Mouse (Mus musculus) intestine, embryonic 15.5 days (tissue): ENCODE measurements around the gene Zbtb32. TPM values are rescaled to one million over a fixed set of nuclear protein-coding genes. Genes with fewer than 3 reads are reported as not detected.

Experiments used
- ATAC-seq: fragments of 200-750 bp; cut with Nextera tagmentation; 2 replicates; pipeline ENCODE4 v1.8.0; 2017; ENCODE audit warnings: moderate TSS enrichment, moderate library complexity
- H3K27ac ChIP-seq: fragments of 300-500 bp; sonication (generic); 2 replicates; pipeline ENCODE4 v1.5.1; 2015; ENCODE audit warnings: mild to moderate bottlenecking, inconsistent platforms
- H3K27me3 ChIP-seq: fragments of 300-500 bp; sonication (generic); replicated peaks from 2 replicates; pipeline ENCODE4 v1.6.1; 2015; ENCODE audit warnings: inconsistent platforms
- H3K36me3 ChIP-seq: fragments of 300-500 bp; sonication (generic); 2 replicates; pipeline ENCODE4 v1.6.1; 2015; ENCODE audit warnings: inconsistent platforms
- H3K4me1 ChIP-seq: fragments of 300-500 bp; sonication (generic); replicated peaks from 2 replicates; pipeline ENCODE4 v1.6.1; 2015; ENCODE audit warnings: inconsistent platforms
- H3K4me2 ChIP-seq: fragments of 300-500 bp; sonication (generic); replicated peaks from 2 replicates; pipeline ENCODE4 v1.6.1; 2015; ENCODE audit warnings: mild to moderate bottlenecking, inconsistent platforms
- H3K4me3 ChIP-seq: fragments of 300-500 bp; sonication (generic); replicated peaks from 2 replicates; pipeline ENCODE4 v1.5.1; 2015; ENCODE audit warnings: inconsistent platforms
- H3K9ac ChIP-seq: fragments of 300-500 bp; sonication (generic); 2 replicates; pipeline ENCODE4 v1.6.1; 2015; ENCODE audit warnings: inconsistent platforms
- H3K9me3 ChIP-seq: fragments of 300-500 bp; sonication (generic); 2 replicates; pipeline ENCODE4 v1.6.1; 2016; ENCODE audit warnings: inconsistent platforms
- WGBS: fragments of 180-500 bp; shearing (Covaris S2); methylation state at CpG from one replicate; pipeline ENCODE4 v1.1.7; 2015; 5-methylcytosine and 5-hydroxymethylcytosine counted together
- polyA plus RNA-seq: library from polyadenylated mRNA; unstranded; fragments of >200 nt; fragmentation: Nextera tagmentation; extraction: Ambion mirVana; gene quantifications from 2 replicates; pipeline ENCODE4 v1.2.1, GENCODE M21; 2015

The Zbtb32 gene
- polyA plus RNA-seq, 1 experiment from 2014 or later = 0.87 TPM

GRCm38 (mm10) chr7:30614454-30614853 lies 15.7 kb upstream of the Zbtb32 start:
- H3K4me1 ChIP-seq = peaks cover 12% of the 10 kb centered on the region; the same call in 1 of the 2 replicates
- no peak; the same call in 1 of the 2 replicates for ATAC-seq
- no peak overlapping the region for H3K4me2 ChIP-seq
- H3K27me3 ChIP-seq = no peaks in the 10 kb centered on the region
- H3K4me3 ChIP-seq = no peak overlapping the region
- peaks cover 21% of the 10 kb centered on the region for H3K36me3 ChIP-seq
- H3K9ac ChIP-seq = no peak overlapping the region
- H3K9me3 ChIP-seq = no peaks in the 10 kb centered on the region
- no peak overlapping the region for H3K27ac ChIP-seq
- WGBS = 75% methylated on average over 2 of the region's 2 CpGs

GRCm38 (mm10) chr7:30613529-30614112 lies 14.9 kb upstream of the Zbtb32 start:
- Histone ChIP-seq H3K36me3 (peaks cover 15% of the 10 kb centered on the region), H3K9ac (no peak overlapping the region), H3K27ac (no peak overlapping the region), H3K4me1 (peaks cover 12% of the 10 kb centered on the region), H3K27me3 (no peaks in the 10 kb centered on the region), H3K9me3 (no peaks in the 10 kb centered on the region), H3K4me2 (0 out of 2 replicates have a peak overlapping the region, but pooled peaks have one; percentile 30), H3K4me3 (no peak overlapping the region)
- peak; percentile 54 for ATAC-seq
- WGBS = 21% methylated on average over 14 of the region's 14 CpGs

GRCm38 (mm10) chr7:30612654-30613402 lies 14.1 kb upstream of the Zbtb32 start, which contains the start of gene Upk1a:
Gene Upk1a (minus strand): TSS chr7:30612847.
- H3K27ac ChIP-seq = peak within 1 kb of the TSS; percentile 23; the same call in 1 of the 2 replicates
- ATAC-seq = peak; percentile 48
- H3K4me3 ChIP-seq = no peak within 1 kb of the TSS
- H3K9ac ChIP-seq = no peak within 1 kb of the TSS
- H3K9me3 ChIP-seq = no peaks in the 10 kb centered on the region
- H3K4me2 ChIP-seq = peak within 1 kb of the TSS; percentile 30
- H3K27me3 ChIP-seq = no peaks in the 10 kb centered on the region
- 47% methylated on average over 8 of the region's 8 CpGs for WGBS
- H3K4me1 ChIP-seq = peaks cover 18% of the 10 kb centered on the region
- peaks cover 15% of the 10 kb centered on the region for H3K36me3 ChIP-seq

- Histone ChIP-seq H3K4me3 (no peak overlapping the region), H3K9ac (no peak overlapping the region), H3K27ac (peak overlapping the region; percentile 13; the same call in 1 of the 2 replicates), H3K4me2 (no peak overlapping the region), H3K36me3 (no peaks in the 10 kb centered on the region), H3K27me3 (no peaks in the 10 kb centered on the region), H3K9me3 (no peaks in the 10 kb centered on the region), H3K4me1 (peaks cover 20% of the 10 kb centered on the region)
- ATAC-seq = peak; percentile 44
- WGBS = 45% methylated on average over 7 of the region's 7 CpGs
Observed at GRCm38 (mm10) chr7:30610043-30610442, 11.3 kb upstream of the Zbtb32 start.

DNA sequence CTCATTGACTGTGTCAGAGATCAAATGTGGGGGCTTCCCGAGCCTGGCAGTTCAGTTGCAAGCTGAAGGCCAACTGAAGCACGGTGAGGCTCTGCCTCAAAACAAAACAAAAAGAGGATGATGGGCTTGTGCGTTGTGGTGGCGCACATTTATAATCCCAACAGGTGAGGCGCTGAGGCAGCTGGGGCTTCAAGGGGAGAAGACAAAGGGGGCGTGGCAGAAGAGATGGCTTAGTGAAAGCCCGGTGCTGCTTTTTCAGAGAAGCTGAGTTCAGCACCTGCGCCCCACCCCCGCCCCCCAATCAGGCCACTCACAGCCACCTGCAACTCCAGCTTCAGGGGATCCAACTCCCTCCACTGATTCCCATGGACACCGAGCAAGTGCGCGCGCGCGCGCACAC lies 9.8 kb upstream of the Zbtb32 start:
- Histone ChIP-seq H3K36me3 (no peaks in the 10 kb centered on the region), H3K4me3 (no peak overlapping the region), H3K4me2 (no peak overlapping the region), H3K4me1 (peaks cover 20% of the 10 kb centered on the region), H3K9ac (no peak overlapping the region), H3K27me3 (no peaks in the 10 kb centered on the region), H3K9me3 (no peaks in the 10 kb centered on the region), H3K27ac (no peak overlapping the region)
- 53% methylated on average over 16 of the region's 16 CpGs for WGBS
- no peak for ATAC-seq

- no peaks in the 10 kb centered on the region for H3K27me3 ChIP-seq
- H3K9ac ChIP-seq = no peak overlapping the region
- no peaks in the 10 kb centered on the region for H3K36me3 ChIP-seq
- H3K27ac ChIP-seq = no peak overlapping the region
- no peak overlapping the region for H3K4me2 ChIP-seq
- WGBS = 25% methylated on average over 8 of the region's 8 CpGs
- no peaks in the 10 kb centered on the region for H3K9me3 ChIP-seq
- no peak overlapping the region for H3K4me3 ChIP-seq
- peaks cover 16% of the 10 kb centered on the region for H3K4me1 ChIP-seq
- peak; percentile 46 for ATAC-seq
Observed at GRCm38 (mm10) chr7:30607706-30608309, 9.1 kb upstream of the Zbtb32 start.

GRCm38 (mm10) chr7:30604944-30605343 lies 6.2 kb upstream of the Zbtb32 start:
- H3K4me1 ChIP-seq = peaks cover 14% of the 10 kb centered on the region; the same call in 1 of the 2 replicates
- no peaks in the 10 kb centered on the region for H3K9me3 ChIP-seq
- no peak overlapping the region for H3K4me2 ChIP-seq
- no peak for ATAC-seq
- WGBS = 88% methylated on average over 8 of the region's 8 CpGs
- no peak overlapping the region for H3K4me3 ChIP-seq
- H3K27ac ChIP-seq = no peak overlapping the region
- no peaks in the 10 kb centered on the region for H3K36me3 ChIP-seq
- H3K9ac ChIP-seq = no peak overlapping the region
- H3K27me3 ChIP-seq = no peaks in the 10 kb centered on the region

- H3K27me3 ChIP-seq = no peaks in the 10 kb centered on the region
- no peaks in the 10 kb centered on the region for H3K36me3 ChIP-seq
- ATAC-seq = no peak
- H3K4me2 ChIP-seq = no peak overlapping the region
- WGBS = 59% methylated on average over 8 of the region's 8 CpGs
- H3K27ac ChIP-seq = no peak overlapping the region
- H3K4me1 ChIP-seq = peaks cover 11% of the 10 kb centered on the region
- no peaks in the 10 kb centered on the region for H3K9me3 ChIP-seq
- H3K9ac ChIP-seq = no peak overlapping the region
- no peak overlapping the region for H3K4me3 ChIP-seq
Observed at GRCm38 (mm10) chr7:30604424-30604823, 5.7 kb upstream of the Zbtb32 start.

GRCm38 (mm10) chr7:30602583-30602982 lies 3.9 kb upstream of the Zbtb32 start:
- H3K9me3 ChIP-seq = no peaks in the 10 kb centered on the region
- 23% methylated on average over 3 of the region's 3 CpGs for WGBS
- H3K4me2 ChIP-seq = no peak overlapping the region
- H3K36me3 ChIP-seq = no peaks in the 10 kb centered on the region
- peak; percentile 84 for ATAC-seq
- H3K27me3 ChIP-seq = no peaks in the 10 kb centered on the region
- H3K27ac ChIP-seq = peak overlapping the region; percentile 27; the same call in 1 of the 2 replicates
- H3K4me1 ChIP-seq = peaks cover 3% of the 10 kb centered on the region; the same call in 1 of the 2 replicates
- no peak overlapping the region for H3K4me3 ChIP-seq
- H3K9ac ChIP-seq = no peak overlapping the region

DNA sequence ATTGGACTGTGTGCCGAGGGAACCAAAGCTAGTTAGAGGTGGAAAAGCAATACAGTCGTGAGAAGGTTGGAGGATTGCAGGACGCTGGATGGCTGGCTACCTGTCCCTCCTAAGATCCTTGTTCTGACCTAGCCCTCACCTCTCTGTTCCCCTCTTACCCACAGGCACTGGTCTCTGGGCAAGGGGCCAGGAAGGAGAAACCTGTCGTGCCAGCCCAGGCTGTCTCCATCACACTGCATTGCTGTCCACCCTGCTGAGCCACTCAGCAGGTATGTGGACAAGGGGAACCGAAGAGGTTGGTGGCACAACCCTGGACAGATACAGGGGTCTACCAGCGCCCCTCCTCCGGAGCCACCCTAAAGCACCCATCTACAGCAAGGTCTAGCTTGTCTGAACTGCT lies 1.9 kb upstream of the Zbtb32 start:
- Histone ChIP-seq H3K4me3 (no peak overlapping the region), H3K4me1 (peaks cover 3% of the 10 kb centered on the region; the same call in 1 of the 2 replicates), H3K9me3 (no peaks in the 10 kb centered on the region), H3K27me3 (no peaks in the 10 kb centered on the region), H3K4me2 (no peak overlapping the region), H3K9ac (no peak overlapping the region), H3K36me3 (no peaks in the 10 kb centered on the region), H3K27ac (peak overlapping the region; percentile 22)
- no peak for ATAC-seq
- 69% methylated on average over 7 of the region's 7 CpGs for WGBS

GRCm38 (mm10) chr7:30599933-30600353 lies 1.2 kb upstream of the Zbtb32 start:
- H3K4me2 ChIP-seq = peak overlapping the region; percentile 30
- H3K4me3 ChIP-seq = no peak overlapping the region
- no peak overlapping the region for H3K9ac ChIP-seq
- no peaks in the 10 kb centered on the region for H3K27me3 ChIP-seq
- peaks cover 3% of the 10 kb centered on the region; the same call in 1 of the 2 replicates for H3K4me1 ChIP-seq
- peak overlapping the region; percentile 40 for H3K27ac ChIP-seq
- ATAC-seq = peak; percentile 93
- WGBS = 2% methylated on average over 16 of the region's 16 CpGs
- no peaks in the 10 kb centered on the region for H3K36me3 ChIP-seq
- no peaks in the 10 kb centered on the region for H3K9me3 ChIP-seq

DNA sequence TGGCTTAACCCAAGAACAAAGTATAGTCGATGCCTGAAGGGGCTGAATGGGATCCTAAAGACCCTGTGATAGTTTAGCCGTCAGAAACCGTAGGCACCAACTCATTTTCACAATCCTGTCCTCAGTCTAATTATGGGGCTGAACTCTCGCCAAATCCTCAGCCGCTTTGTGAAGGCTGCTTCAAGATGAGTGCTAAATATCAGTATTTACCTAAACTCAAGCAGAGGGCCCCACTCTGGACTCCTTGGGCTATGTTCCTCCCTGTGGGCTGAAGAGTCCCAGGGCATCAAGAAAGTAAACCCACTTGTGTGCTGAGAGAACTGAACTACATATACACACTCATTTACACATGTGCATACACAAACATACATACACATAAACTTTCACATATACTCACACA lies 1.9 kb downstream of the Zbtb32 start:
- Histone ChIP-seq H3K4me3 (no peak overlapping the region), H3K9ac (no peak overlapping the region), H3K27ac (no peak overlapping the region), H3K9me3 (no peaks in the 10 kb centered on the region), H3K4me1 (peaks cover 13% of the 10 kb centered on the region), H3K36me3 (no peaks in the 10 kb centered on the region), H3K4me2 (no peak overlapping the region), H3K27me3 (no peaks in the 10 kb centered on the region)
- ATAC-seq = no peak
- WGBS = 84% methylated on average over 5 of the region's 5 CpGs
